Mouse (Mus musculus): ENCODE results near the gene Pik3r6. TPM values are rescaled to one million over a fixed set of nuclear protein-coding genes. Genes with fewer than 3 reads are reported as not detected.
A peak's percentile ranks its signal among the peaks of the same experiment; 100 is the strongest.

Gene Pik3r6
- polyA plus RNA-seq, 1 experiment from 2014 or later: 4.3 TPM

DNA sequence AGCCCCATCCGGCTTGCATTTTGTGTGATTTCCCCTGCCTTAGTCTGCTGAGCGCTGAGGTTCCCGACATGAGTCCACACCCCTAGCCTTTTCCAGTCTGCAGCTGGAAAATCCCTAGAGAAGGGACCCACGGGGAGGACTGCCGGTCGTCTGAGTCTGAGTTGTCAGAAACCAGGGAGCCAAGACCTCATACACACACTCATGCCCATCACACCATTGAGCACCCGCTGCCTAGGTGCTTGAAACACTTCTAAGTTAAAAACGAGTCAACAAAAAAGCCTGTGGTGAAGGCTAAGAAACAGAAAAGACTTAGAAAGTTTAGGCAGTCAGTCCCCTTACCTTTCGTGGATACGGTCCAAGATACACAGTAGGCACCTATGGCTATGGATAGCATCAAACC is 15.1 kb upstream of the Pik3r6 start:
- Histone ChIP-seq H3K27me3 (no peaks in the 10 kb centered on the region), H3K9ac (no peak overlapping the region), H3K4me1 (replicated peaks) (peaks cover 33% of the 10 kb centered on the region), H3K36me3 (no peaks in the 10 kb centered on the region), H3K4me2 (no peak overlapping the region), H3K27ac (no peak overlapping the region), H3K9me3 (replicated peaks) (no peaks in the 10 kb centered on the region), H3K4me3 (no peak overlapping the region)
- WGBS: 82% methylated on average over 10 of the region's 10 CpGs
- ATAC-seq (replicated peaks; ENCODE audit: insufficient number of reproducible peaks, insufficient read depth, low FRiP score, low read depth): no peak

DNA sequence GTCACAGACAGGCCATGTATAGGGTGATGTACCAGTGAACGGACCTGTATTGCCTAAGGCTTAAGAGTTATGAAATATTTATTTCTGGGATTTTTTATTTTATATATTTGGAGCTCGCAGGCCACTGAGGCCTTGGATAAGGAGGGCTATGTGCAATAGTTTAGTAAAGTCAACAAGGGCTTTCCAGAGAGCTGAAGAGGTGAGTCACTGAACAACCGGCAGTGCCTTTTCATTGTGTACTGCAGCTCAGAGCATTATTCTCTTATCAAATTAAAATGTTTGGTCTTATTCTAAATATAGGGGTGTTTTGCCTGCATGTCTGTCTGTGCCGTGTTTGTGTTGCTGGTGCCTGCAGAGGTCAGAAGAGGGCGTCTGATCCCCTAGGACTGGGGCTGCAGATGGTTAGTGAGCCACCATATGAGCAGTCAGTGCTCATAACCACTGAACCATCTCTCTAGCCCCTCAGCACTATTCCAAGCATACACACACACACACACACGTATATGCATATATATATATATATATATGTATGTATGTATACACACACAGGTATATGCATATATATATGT is 14.5 kb upstream of the Pik3r6 start:
- H3K9me3 ChIP-seq (replicated peaks): no peaks in the 10 kb centered on the region
- H3K4me2 ChIP-seq: no peak overlapping the region
- WGBS: 46% methylated on average over 6 of the region's 6 CpGs
- no peak overlapping the region for H3K9ac ChIP-seq
- H3K36me3 ChIP-seq: no peaks in the 10 kb centered on the region
- H3K27ac ChIP-seq: peak overlapping the region; percentile 27; the same call in 1 of the 2 replicates
- ATAC-seq (replicated peaks; ENCODE audit: insufficient number of reproducible peaks, insufficient read depth, low FRiP score, low read depth): no peak
- no peaks in the 10 kb centered on the region for H3K27me3 ChIP-seq
- peaks cover 39% of the 10 kb centered on the region for H3K4me1 ChIP-seq (replicated peaks)
- H3K4me3 ChIP-seq: no peak overlapping the region

- no peak for ATAC-seq (replicated peaks; ENCODE audit: insufficient number of reproducible peaks, insufficient read depth, low FRiP score, low read depth)
- no peaks in the 10 kb centered on the region for H3K9me3 ChIP-seq (replicated peaks)
- no peaks in the 10 kb centered on the region for H3K27me3 ChIP-seq
- 56% methylated on average over 2 of the region's 2 CpGs for whole genome bisulfite sequencing
- H3K9ac ChIP-seq: no peak overlapping the region
- peaks cover 43% of the 10 kb centered on the region for H3K4me1 ChIP-seq (replicated peaks)
- no peak overlapping the region for H3K4me3 ChIP-seq
- H3K27ac ChIP-seq: no peak overlapping the region
- H3K36me3 ChIP-seq: no peaks in the 10 kb centered on the region
- H3K4me2 ChIP-seq: no peak overlapping the region
These were observed 13.6 kb upstream of the Pik3r6 start for GRCm38 (mm10) chr11:68489236-68489635.

GRCm38 (mm10) chr11:68492592-68492991 is 10.2 kb upstream of the Pik3r6 start:
- ATAC-seq (replicated peaks; ENCODE audit: insufficient number of reproducible peaks, insufficient read depth, low FRiP score, low read depth): no peak
- no peak overlapping the region for H3K4me2 ChIP-seq

GRCm38 (mm10) chr11:68493760-68494159 is 9.1 kb upstream of the Pik3r6 start:
- peak; percentile 41 for ATAC-seq (replicated peaks; ENCODE audit: insufficient number of reproducible peaks, insufficient read depth, low FRiP score, low read depth)
- Histone ChIP-seq H3K27me3 (peaks cover 4% of the 10 kb centered on the region; the same call in 1 of the 2 replicates), H3K27ac (peak overlapping the region; percentile 62), H3K4me2 (peak overlapping the region; percentile 18; the same call in 1 of the 2 replicates), H3K4me3 (no peak overlapping the region), H3K4me1 (replicated peaks) (peaks cover 33% of the 10 kb centered on the region), H3K9me3 (replicated peaks) (no peaks in the 10 kb centered on the region), H3K36me3 (no peaks in the 10 kb centered on the region), H3K9ac (no peak overlapping the region)
- WGBS: 15% methylated on average over 5 of the region's 5 CpGs

More at GRCm38 (mm10) chr11:68492592-68492991, 10.2 kb upstream of the Pik3r6 start:
- H3K9me3 ChIP-seq (replicated peaks): no peaks in the 10 kb centered on the region
- no peak overlapping the region for H3K27ac ChIP-seq
- no peak overlapping the region for H3K4me3 ChIP-seq
- WGBS: 93% methylated on average over 11 of the region's 11 CpGs
- H3K9ac ChIP-seq: no peak overlapping the region
- H3K27me3 ChIP-seq: peaks cover 4% of the 10 kb centered on the region; the same call in 1 of the 2 replicates
- H3K4me1 ChIP-seq (replicated peaks): peaks cover 38% of the 10 kb centered on the region
- H3K36me3 ChIP-seq: no peaks in the 10 kb centered on the region

- no peaks in the 10 kb centered on the region for H3K36me3 ChIP-seq
- H3K9ac ChIP-seq: no peak overlapping the region
- H3K4me3 ChIP-seq: no peak overlapping the region
- H3K27me3 ChIP-seq: peaks cover 4% of the 10 kb centered on the region; the same call in 1 of the 2 replicates
- ATAC-seq (replicated peaks; ENCODE audit: insufficient number of reproducible peaks, insufficient read depth, low FRiP score, low read depth): no peak
- H3K9me3 ChIP-seq (replicated peaks): no peaks in the 10 kb centered on the region
- H3K4me1 ChIP-seq (replicated peaks): peaks cover 37% of the 10 kb centered on the region
- 0 out of 2 replicates have a peak overlapping the region, but pooled peaks have one; percentile 29 for H3K27ac ChIP-seq
- no peak overlapping the region for H3K4me2 ChIP-seq
- 53% methylated on average over 6 of the region's 6 CpGs for WGBS
These were observed 5.7 kb upstream of the Pik3r6 start for GRCm38 (mm10) chr11:68497081-68497480.

DNA sequence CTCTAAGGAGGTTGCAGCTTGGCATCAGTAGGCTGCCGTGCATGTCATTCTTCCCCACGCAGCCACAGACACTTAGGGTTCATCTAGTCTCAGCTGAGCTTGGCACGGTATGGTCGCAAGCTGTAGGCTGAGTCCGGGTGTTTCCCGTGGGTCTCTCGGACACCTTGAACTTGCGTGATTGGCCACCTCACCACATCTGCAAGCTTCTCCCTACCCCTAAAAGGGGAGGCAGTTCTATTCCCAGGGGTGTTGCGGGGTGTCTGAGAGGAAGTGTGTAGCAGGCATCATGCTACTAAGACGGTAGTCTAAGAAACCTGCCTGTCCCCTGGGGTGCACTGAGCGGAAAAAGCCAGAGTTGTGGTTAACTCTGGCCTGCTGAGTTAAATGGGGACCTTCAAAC is 4.3 kb upstream of the Pik3r6 start:
- H3K9ac ChIP-seq: no peak overlapping the region
- no peaks in the 10 kb centered on the region for H3K9me3 ChIP-seq (replicated peaks)
- H3K36me3 ChIP-seq: no peaks in the 10 kb centered on the region
- peaks cover 26% of the 10 kb centered on the region for H3K4me1 ChIP-seq (replicated peaks)
- H3K4me3 ChIP-seq: no peak overlapping the region
- no peak overlapping the region for H3K4me2 ChIP-seq
- ATAC-seq (replicated peaks; ENCODE audit: insufficient number of reproducible peaks, insufficient read depth, low FRiP score, low read depth): no peak
- H3K27me3 ChIP-seq: peaks cover 4% of the 10 kb centered on the region; the same call in 1 of the 2 replicates
- no peak overlapping the region for H3K27ac ChIP-seq
- 88% methylated on average over 11 of the region's 11 CpGs for WGBS

GRCm38 (mm10) chr11:68498999-68499699 is 3.7 kb upstream of the Pik3r6 start:
- no peak for ATAC-seq (replicated peaks; ENCODE audit: insufficient number of reproducible peaks, insufficient read depth, low FRiP score, low read depth)
- no peak overlapping the region for H3K4me2 ChIP-seq
- H3K4me1 ChIP-seq (replicated peaks): peaks cover 19% of the 10 kb centered on the region
- H3K27me3 ChIP-seq: peaks cover 4% of the 10 kb centered on the region; the same call in 1 of the 2 replicates
- WGBS: 58% methylated on average over 8 of the region's 8 CpGs
- H3K36me3 ChIP-seq: no peaks in the 10 kb centered on the region
- H3K27ac ChIP-seq: no peak overlapping the region
- no peaks in the 10 kb centered on the region for H3K9me3 ChIP-seq (replicated peaks)
- no peak overlapping the region for H3K9ac ChIP-seq
- H3K4me3 ChIP-seq: no peak overlapping the region

DNA sequence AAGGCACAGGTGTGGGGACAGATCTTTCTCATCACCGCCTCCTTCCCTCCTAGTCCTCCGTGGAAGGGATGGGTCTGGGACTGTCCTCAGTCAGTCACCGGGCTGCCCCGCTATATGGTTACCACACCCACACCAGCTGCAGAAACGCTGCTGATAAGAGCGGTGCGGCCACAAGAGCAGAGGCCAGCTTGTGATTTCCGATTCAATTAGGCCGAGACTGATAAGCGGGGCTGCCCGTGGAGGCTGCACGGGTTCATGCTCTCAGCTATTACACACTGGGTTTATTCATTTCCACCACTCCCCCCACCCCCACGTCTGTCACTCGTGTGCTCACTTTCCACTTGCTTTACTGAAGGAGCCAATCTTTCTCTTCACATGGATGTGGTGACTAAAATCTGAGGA is 1.9 kb upstream of the Pik3r6 start:
- H3K4me3 ChIP-seq: no peak overlapping the region
- H3K27ac ChIP-seq: no peak overlapping the region
- peak overlapping the region; percentile 30 for H3K4me2 ChIP-seq
- no peak overlapping the region for H3K9ac ChIP-seq
- 0 out of 2 replicates have a peak, but pooled peaks cover under 1% of the 10 kb centered on the region for H3K27me3 ChIP-seq
- H3K9me3 ChIP-seq (replicated peaks): no peaks in the 10 kb centered on the region
- H3K4me1 ChIP-seq (replicated peaks): peaks cover 17% of the 10 kb centered on the region
- ATAC-seq (replicated peaks; ENCODE audit: insufficient number of reproducible peaks, insufficient read depth, low FRiP score, low read depth): peak; percentile 51
- no peaks in the 10 kb centered on the region for H3K36me3 ChIP-seq
- WGBS: 9% methylated on average over 14 of the region's 14 CpGs

DNA sequence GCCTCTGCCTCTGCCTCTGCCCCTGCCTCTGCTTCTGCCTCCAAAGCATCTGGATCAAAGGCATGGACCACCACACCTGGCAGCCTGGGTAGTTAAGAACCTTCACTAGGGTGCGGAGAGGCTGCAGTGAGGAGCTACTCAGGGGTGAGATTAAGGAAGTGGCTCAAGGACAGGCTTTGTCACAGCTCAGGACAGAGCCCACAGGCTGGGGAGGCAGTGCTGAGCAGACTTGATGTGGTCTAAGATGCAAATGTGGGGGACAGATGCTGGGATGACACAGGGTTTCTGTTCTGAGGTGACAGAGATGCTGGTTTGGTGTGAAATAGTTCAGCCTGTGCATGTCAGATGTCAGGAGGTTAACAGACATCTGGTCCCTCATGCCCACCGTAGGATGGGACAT is 411 bp upstream of the Pik3r6 start:
- H3K36me3 ChIP-seq: no peaks in the 10 kb centered on the region
- no peak overlapping the region for H3K4me2 ChIP-seq
- no peak overlapping the region for H3K27ac ChIP-seq
- ATAC-seq (replicated peaks; ENCODE audit: insufficient number of reproducible peaks, insufficient read depth, low FRiP score, low read depth): no peak
- no peak overlapping the region for H3K9ac ChIP-seq
- H3K4me1 ChIP-seq (replicated peaks): peaks cover 11% of the 10 kb centered on the region
- WGBS: 70% methylated on average over 2 of the region's 2 CpGs
- no peaks in the 10 kb centered on the region for H3K27me3 ChIP-seq
- H3K4me3 ChIP-seq: no peak overlapping the region
- no peaks in the 10 kb centered on the region for H3K9me3 ChIP-seq (replicated peaks)

DNA sequence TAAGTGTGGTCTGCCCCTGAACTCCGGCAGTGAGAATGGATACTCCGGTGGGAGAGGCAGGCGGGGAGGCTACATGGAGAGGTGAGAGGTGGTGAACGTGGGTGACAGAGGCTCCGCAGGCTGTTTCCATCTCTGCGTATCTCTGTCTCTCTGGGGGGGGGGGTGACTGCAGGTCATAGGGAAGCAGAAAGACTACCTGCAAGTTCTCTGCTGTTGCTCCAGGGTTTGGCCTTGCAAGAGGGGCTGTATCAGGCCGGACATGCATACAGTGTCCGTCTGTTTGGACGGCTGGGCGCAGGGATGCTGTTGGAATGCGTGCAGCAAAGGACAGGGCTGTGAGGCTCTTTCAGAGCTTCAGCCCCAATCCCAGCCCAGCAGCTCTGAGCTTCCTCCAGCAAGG is 2.1 kb downstream of the Pik3r6 start:
- Histone ChIP-seq H3K9me3 (replicated peaks) (no peaks in the 10 kb centered on the region), H3K4me3 (no peak overlapping the region), H3K27ac (no peak overlapping the region), H3K9ac (no peak overlapping the region), H3K27me3 (no peaks in the 10 kb centered on the region), H3K4me1 (replicated peaks) (peaks cover 10% of the 10 kb centered on the region), H3K4me2 (peak overlapping the region; percentile 21; the same call in 1 of the 2 replicates), H3K36me3 (no peaks in the 10 kb centered on the region)
- WGBS: 76% methylated on average over 11 of the region's 11 CpGs
- ATAC-seq (replicated peaks; ENCODE audit: insufficient number of reproducible peaks, insufficient read depth, low FRiP score, low read depth): no peak

Measured in heart, embryonic 15.5 days (tissue).